In the genomic region with DNA sequence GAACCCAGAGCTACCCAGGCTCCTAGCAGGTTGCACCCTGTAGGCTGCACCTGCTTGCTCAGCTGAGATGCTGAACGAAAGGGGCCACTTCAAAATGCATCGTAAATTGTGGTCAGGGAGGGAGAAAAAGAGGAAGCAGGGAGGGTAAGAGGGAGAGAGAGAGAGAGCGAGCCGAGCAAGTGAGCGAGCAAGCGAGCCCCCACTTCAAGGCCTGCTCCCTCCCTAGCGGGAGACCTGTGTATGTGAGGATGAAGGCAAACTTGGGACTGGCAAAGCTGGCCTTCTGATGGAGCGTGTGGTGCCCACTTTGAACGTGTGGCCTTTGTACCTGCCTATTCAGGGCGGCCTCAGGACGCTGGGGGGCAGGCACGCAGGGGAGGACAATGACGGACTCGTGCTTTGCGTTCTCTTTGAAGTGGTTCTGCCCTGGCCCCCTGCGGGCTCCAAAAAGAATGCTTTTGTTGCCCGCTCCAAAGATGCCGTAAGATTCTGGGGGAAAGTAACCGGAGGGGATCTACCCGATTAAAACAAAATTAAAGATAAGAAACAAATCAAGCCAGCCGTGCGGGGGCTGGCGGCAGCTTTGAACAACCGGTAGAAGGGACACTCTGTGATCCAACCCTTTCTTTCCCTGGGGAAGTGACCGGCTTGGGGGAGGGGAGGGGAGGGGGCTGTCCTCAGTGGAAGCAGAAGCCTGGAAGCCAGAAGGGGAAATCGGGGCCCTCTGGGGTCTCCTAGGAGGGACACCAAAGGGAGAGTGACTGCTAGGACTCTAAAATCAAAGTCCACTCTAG, we compare ENCODE assay signal across 8 mouse cellular contexts.
A peak's percentile ranks its signal among the peaks of the same experiment; 100 is the strongest.
DNase-seq lines count a peak whose midpoint lies in the region; ATAC-seq lines count a peak whose summit lies in the region.

No protein-coding gene starts in this region.

- peak; percentile 8 for DNase-seq in cerebellum, adult 11 months
- peak; percentile 36 for DNase-seq in CD4-positive helper T cell, adult 2 months (ENCODE audit: low read depth, low spot score)
- peak; percentile 47 for DNase-seq in hindbrain, embryonic 10.5 days (ENCODE audit: low spot score)
- DNase-seq in lung, postnatal 25 days (ENCODE audit: low spot score) = peak; percentile 21
- peak; percentile 37 to 44 for DNase-seq in thymus, postnatal 10 days (ENCODE audit: low spot score in 2 of 2)
- no peak for DNase-seq in adipocyte (ENCODE audit: low spot score)
- no peak for DNase-seq in heart, postnatal 14 days

- H3K36me3 ChIP-seq in hindbrain, embryonic 10.5 days = no peaks in the 10 kb centered on the region

- H3K27me3 ChIP-seq in hindbrain, embryonic 10.5 days (ENCODE audit: insufficient read depth, poor library complexity, severe bottlenecking) = peaks cover 78% of the 10 kb centered on the region

- peak overlapping the region; percentile 81 for H3K27ac ChIP-seq in hindbrain, embryonic 10.5 days

- 2% methylated on average over 26 of the region's 26 CpGs for WGBS in hindbrain, embryonic 10.5 days

- intact Hi-C loops in heart, postnatal 14 days (cut with DNase I) = loop anchor here (5.0 kb wide), 1 partner anchor 89 kb away; a partner anchor contains a TSS

- ATAC-seq in cerebellum, adult (ENCODE audit: insufficient number of reproducible peaks, low FRiP score, low TSS enrichment) = no peak

- peak overlapping the region; percentile 41 for H3K4me3 ChIP-seq in hindbrain, embryonic 10.5 days

- no peaks in the 10 kb centered on the region; the same call in 1 of the 2 replicates for H3K9me3 ChIP-seq in hindbrain, embryonic 10.5 days

- peaks cover 84% of the 10 kb centered on the region for H3K4me1 ChIP-seq in hindbrain, embryonic 10.5 days (replicated peaks)

Comparison
In these comparisons a context has a peak if more than half of its experiments do, and no peak if none do; other contexts are left out.
1. DNase-seq: peak in cerebellum, adult 11 months (single experiment), CD4-positive helper T cell, adult 2 months (single experiment), hindbrain, embryonic 10.5 days (single experiment), lung, postnatal 25 days (single experiment) and thymus, postnatal 10 days (2 of 2); none in adipocyte (single experiment) and heart, postnatal 14 days (0 of 2).